Mouse (Mus musculus): Measurements from ENCODE around the gene Il11. TPM values are rescaled to one million over a fixed set of nuclear protein-coding genes. Genes with fewer than 3 reads are reported as not detected.
"Not testable (repeated sequence)": the region's sequence is repeated elsewhere in the genome, so short reads cannot be mapped to it uniquely, and the experiment has no call there.

Gene Il11
- 0.36 and 0.37 TPM in 2 replicates for polyA plus RNA-seq (2015; fragmentation: Nextera tagmentation; extraction: Ambion mirVana)

- no peaks in the 10 kb centered on the region for H3K9me3 ChIP-seq (replicated peaks)
- no peak for ATAC-seq (ENCODE audit: insufficient number of reproducible peaks, low FRiP score, low TSS enrichment, low read depth)
- WGBS: 79% methylated on average over 2 of the region's 2 CpGs
- no peak within 1 kb of the TSS for H3K4me3 ChIP-seq (replicated peaks)
- H3K9ac ChIP-seq: no peak within 1 kb of the TSS
- H3K27ac ChIP-seq (replicated peaks): no peak within 1 kb of the TSS
- peaks cover 2% of the 10 kb centered on the region; the same call in 1 of the 2 replicates for H3K4me1 ChIP-seq
- no peaks in the 10 kb centered on the region for H3K36me3 ChIP-seq
- peaks cover 20% of the 10 kb centered on the region for H3K27me3 ChIP-seq
- no peak within 1 kb of the TSS for H3K4me2 ChIP-seq (replicated peaks)
Observed at GRCm38 (mm10) chr7:4782759-4783158, at the start of gene Il11, which contains the start of gene Tmem190. TSS of gene Il11 (minus strand) at chr7:4782859. TSS of gene Tmem190 (plus strand) at chr7:4782937.

GRCm38 (mm10) chr7:4830476-4830875, 47.8 kb upstream of the Il11 start:
- Histone ChIP-seq H3K36me3 (no peaks in the 10 kb centered on the region), H3K27ac (replicated peaks) (no peak overlapping the region), H3K9ac (no peak overlapping the region), H3K4me1 (no peaks in the 10 kb centered on the region), H3K27me3 (peaks cover 43% of the 10 kb centered on the region), H3K4me2 (replicated peaks) (no peak overlapping the region), H3K9me3 (replicated peaks) (no peaks in the 10 kb centered on the region), H3K4me3 (replicated peaks) (no peak overlapping the region)
- no peak for ATAC-seq (ENCODE audit: insufficient number of reproducible peaks, low FRiP score, low TSS enrichment, low read depth)
- WGBS: 7% methylated on average over 12 of the region's 12 CpGs

GRCm38 (mm10) chr7:4825365-4825764, 42.7 kb upstream of the Il11 start:
- H3K27me3 ChIP-seq: peaks cover 7% of the 10 kb centered on the region
- no peaks in the 10 kb centered on the region for H3K36me3 ChIP-seq
- H3K4me1 ChIP-seq: no peaks in the 10 kb centered on the region
- no peak for ATAC-seq (ENCODE audit: insufficient number of reproducible peaks, low FRiP score, low TSS enrichment, low read depth)
- no peak overlapping the region for H3K4me3 ChIP-seq (replicated peaks)
- no peak overlapping the region for H3K27ac ChIP-seq (replicated peaks)
- 49% methylated on average over 4 of the region's 4 CpGs for WGBS
- H3K4me2 ChIP-seq (replicated peaks): no peak overlapping the region
- no peaks in the 10 kb centered on the region for H3K9me3 ChIP-seq (replicated peaks)
- no peak overlapping the region for H3K9ac ChIP-seq

- no peaks in the 10 kb centered on the region for H3K9me3 ChIP-seq (replicated peaks)
- WGBS: 40% methylated on average over 6 of the region's 6 CpGs
- no peak overlapping the region for H3K4me3 ChIP-seq (replicated peaks)
- H3K27ac ChIP-seq (replicated peaks): no peak overlapping the region
- H3K9ac ChIP-seq: no peak overlapping the region
- no peak for ATAC-seq (ENCODE audit: insufficient number of reproducible peaks, low FRiP score, low TSS enrichment, low read depth)
- H3K4me1 ChIP-seq: no peaks in the 10 kb centered on the region
- no peaks in the 10 kb centered on the region for H3K36me3 ChIP-seq
- H3K4me2 ChIP-seq (replicated peaks): no peak overlapping the region
- no peaks in the 10 kb centered on the region for H3K27me3 ChIP-seq
Observed at GRCm38 (mm10) chr7:4822162-4822907, 39.7 kb upstream of the Il11 start.

- Histone ChIP-seq H3K9ac (no peak overlapping the region), H3K27ac (replicated peaks) (no peak overlapping the region), H3K4me2 (replicated peaks) (no peak overlapping the region), H3K27me3 (no peaks in the 10 kb centered on the region), H3K36me3 (no peaks in the 10 kb centered on the region), H3K4me3 (replicated peaks) (no peak overlapping the region), H3K9me3 (replicated peaks) (no peaks in the 10 kb centered on the region), H3K4me1 (no peaks in the 10 kb centered on the region)
- WGBS: 73% methylated on average over 4 of the region's 4 CpGs
- ATAC-seq (ENCODE audit: insufficient number of reproducible peaks, low FRiP score, low TSS enrichment, low read depth): no peak
Observed at GRCm38 (mm10) chr7:4821690-4822089, 39.0 kb upstream of the Il11 start.

GRCm38 (mm10) chr7:4820925-4821324, 38.3 kb upstream of the Il11 start:
- not testable (repeated sequence) for H3K27me3 ChIP-seq; H3K27ac ChIP-seq (replicated peaks); H3K9ac ChIP-seq; ATAC-seq (ENCODE audit: insufficient number of reproducible peaks, low FRiP score, low TSS enrichment, low read depth); H3K4me2 ChIP-seq (replicated peaks); H3K9me3 ChIP-seq (replicated peaks); H3K36me3 ChIP-seq; H3K4me3 ChIP-seq (replicated peaks); H3K4me1 ChIP-seq
- WGBS: 87% methylated on average over 7 of the region's 7 CpGs

GRCm38 (mm10) chr7:4816559-4816958, 33.9 kb upstream of the Il11 start:
- no peaks in the 10 kb centered on the region for H3K9me3 ChIP-seq (replicated peaks)
- H3K9ac ChIP-seq: no peak overlapping the region
- peaks cover 6% of the 10 kb centered on the region; the same call in 1 of the 2 replicates for H3K4me1 ChIP-seq
- H3K27me3 ChIP-seq: no peaks in the 10 kb centered on the region
- H3K36me3 ChIP-seq: no peaks in the 10 kb centered on the region
- no peak for ATAC-seq (ENCODE audit: insufficient number of reproducible peaks, low FRiP score, low TSS enrichment, low read depth)
- H3K4me3 ChIP-seq (replicated peaks): no peak overlapping the region
- H3K4me2 ChIP-seq (replicated peaks): no peak overlapping the region
- H3K27ac ChIP-seq (replicated peaks): no peak overlapping the region

- ATAC-seq (ENCODE audit: insufficient number of reproducible peaks, low FRiP score, low TSS enrichment, low read depth): no peak
- 20% methylated on average over 8 of the region's 8 CpGs for WGBS
- H3K27ac ChIP-seq (replicated peaks): peak overlapping the region; percentile 97
- no peaks in the 10 kb centered on the region for H3K9me3 ChIP-seq (replicated peaks)
- H3K4me2 ChIP-seq (replicated peaks): peak overlapping the region; percentile 72
- H3K36me3 ChIP-seq: peaks cover 28% of the 10 kb centered on the region; the same call in 1 of the 2 replicates
- H3K9ac ChIP-seq: peak overlapping the region; percentile 39
- H3K27me3 ChIP-seq: no peaks in the 10 kb centered on the region
- H3K4me1 ChIP-seq: peaks cover 30% of the 10 kb centered on the region
- H3K4me3 ChIP-seq (replicated peaks): peak overlapping the region; percentile 98
Observed at GRCm38 (mm10) chr7:4813105-4813791, 30.6 kb upstream of the Il11 start.

- Histone ChIP-seq H3K27me3 (no peaks in the 10 kb centered on the region), H3K4me1 (peaks cover 30% of the 10 kb centered on the region), H3K9me3 (replicated peaks) (no peaks in the 10 kb centered on the region), H3K9ac (peak within 1 kb of the TSS; percentile 95), H3K27ac (replicated peaks) (peak within 1 kb of the TSS; percentile 97), H3K4me3 (replicated peaks) (peak within 1 kb of the TSS; percentile 98), H3K36me3 (peaks cover 31% of the 10 kb centered on the region), H3K4me2 (replicated peaks) (peak within 1 kb of the TSS; percentile 72)
- peak; percentile 98 for ATAC-seq (ENCODE audit: insufficient number of reproducible peaks, low FRiP score, low TSS enrichment, low read depth)
- WGBS: under 1% methylated on average over 62 of the region's 62 CpGs
Observed at GRCm38 (mm10) chr7:4812303-4813104, 29.8 kb upstream of the Il11 start, which contains the start of gene Ube2s. TSS of gene Ube2s (minus strand) at chr7:4812590.

GRCm38 (mm10) chr7:4811842-4812302, 29.2 kb upstream of the Il11 start:
- H3K9me3 ChIP-seq (replicated peaks): no peaks in the 10 kb centered on the region
- 2% methylated on average over 33 of the region's 36 CpGs for WGBS
- ATAC-seq (ENCODE audit: insufficient number of reproducible peaks, low FRiP score, low TSS enrichment, low read depth): no peak; the same call in 1 of the 2 replicates

GRCm38 (mm10) chr7:4811131-4811530, 28.5 kb upstream of the Il11 start:
- Histone ChIP-seq H3K4me2 (replicated peaks) (peak overlapping the region; percentile 72), H3K9ac (peak overlapping the region; percentile 95), H3K4me1 (peaks cover 30% of the 10 kb centered on the region), H3K36me3 (peaks cover 45% of the 10 kb centered on the region), H3K4me3 (replicated peaks) (peak overlapping the region; percentile 98)
- H3K9me3 ChIP-seq (replicated peaks); ATAC-seq (ENCODE audit: insufficient number of reproducible peaks, low FRiP score, low TSS enrichment, low read depth); H3K27me3 ChIP-seq; H3K27ac ChIP-seq (replicated peaks): not testable (repeated sequence)
- WGBS: 30% methylated on average over 10 of the region's 10 CpGs

More at GRCm38 (mm10) chr7:4811842-4812302, 29.2 kb upstream of the Il11 start:
- peak overlapping the region; percentile 95 for H3K9ac ChIP-seq
- peak overlapping the region; percentile 97 for H3K27ac ChIP-seq (replicated peaks)
- peaks cover 37% of the 10 kb centered on the region for H3K36me3 ChIP-seq
- peaks cover 30% of the 10 kb centered on the region for H3K4me1 ChIP-seq
- H3K27me3 ChIP-seq: no peaks in the 10 kb centered on the region
- peak overlapping the region; percentile 72 for H3K4me2 ChIP-seq (replicated peaks)
- peak overlapping the region; percentile 98 for H3K4me3 ChIP-seq (replicated peaks)

All from embryonic facial prominence, embryonic 15.5 days (tissue).